Mouse (Mus musculus): ENCODE results near the gene Grap2. TPM values are rescaled to one million over a fixed set of nuclear protein-coding genes. Genes with fewer than 3 reads are reported as not detected.
"Not testable (repeated sequence)": the region's sequence is repeated elsewhere in the genome, so short reads cannot be mapped to it uniquely, and the experiment has no call there.

Grap2 gene
- polyA plus RNA-seq, 1 experiment from 2014 or later, result 4.9 TPM

DNA sequence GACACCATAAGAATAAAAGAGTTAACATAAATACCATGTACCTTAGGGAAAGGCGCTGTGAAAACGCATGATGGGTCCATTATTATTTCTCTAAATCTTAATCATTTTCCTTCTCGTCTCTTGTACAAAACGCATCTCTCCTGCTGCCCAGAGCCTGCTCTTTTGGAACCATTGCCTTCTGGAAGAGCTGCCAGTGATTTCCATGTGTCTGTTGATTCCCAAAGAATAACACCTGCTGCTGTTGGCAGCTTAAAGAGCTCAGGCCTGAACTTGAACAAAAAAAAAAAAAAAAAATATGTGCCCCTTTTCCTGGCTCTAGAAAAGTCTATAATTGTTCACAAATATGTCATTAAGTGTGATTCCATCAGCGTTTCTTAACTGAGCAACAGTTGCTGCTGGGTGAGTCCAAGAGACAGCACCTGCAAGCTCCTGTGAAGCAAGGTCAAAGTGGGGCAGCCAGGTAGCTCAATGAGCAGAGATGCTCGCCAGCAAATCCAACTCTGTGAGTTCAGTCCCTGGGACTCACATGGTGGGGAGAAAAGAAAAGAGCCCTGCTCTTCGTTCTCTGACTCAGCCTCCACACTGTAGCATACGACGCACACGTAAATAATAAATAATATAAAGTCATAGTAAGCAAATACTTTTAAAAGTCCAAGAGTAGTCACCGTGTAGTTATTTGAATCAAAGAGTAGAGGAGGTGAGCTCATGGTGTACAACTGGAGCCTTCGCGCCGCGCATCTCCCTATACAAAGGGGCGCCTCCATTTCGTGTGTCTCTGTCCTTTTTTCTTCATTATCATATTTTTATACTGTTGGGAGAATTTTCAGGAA is 2.0 kb downstream of the Grap2 start:
- ATAC-seq (ENCODE audit: low FRiP score) (no peak), DNase-seq (ENCODE audit: low spot score, missing footprints) (no peak)
- Histone ChIP-seq H3K4me3 (ENCODE audit: low read depth, low read length) (no peak overlapping the region), H3K4me1 (ENCODE audit: control insufficient read depth, insufficient read depth, low read length) (peaks cover 10% of the 10 kb centered on the region; the same call in 1 of the 2 replicates), H3K4me2 (no peak overlapping the region), H3K9ac (ENCODE audit: low read length) (no peak overlapping the region), H3K27me3 (ENCODE audit: control insufficient read depth, insufficient read depth, low read length) (no peaks in the 10 kb centered on the region), H3K27ac (ENCODE audit: low read depth, low read length) (no peak overlapping the region), H3K36me3 (ENCODE audit: control insufficient read depth, insufficient read depth, low read length) (no peaks in the 10 kb centered on the region), H3K9me3 (ENCODE audit: control insufficient read depth, low read length) (no peaks in the 10 kb centered on the region)
- 93% methylated on average over 17 of the region's 17 CpGs for WGBS

DNA sequence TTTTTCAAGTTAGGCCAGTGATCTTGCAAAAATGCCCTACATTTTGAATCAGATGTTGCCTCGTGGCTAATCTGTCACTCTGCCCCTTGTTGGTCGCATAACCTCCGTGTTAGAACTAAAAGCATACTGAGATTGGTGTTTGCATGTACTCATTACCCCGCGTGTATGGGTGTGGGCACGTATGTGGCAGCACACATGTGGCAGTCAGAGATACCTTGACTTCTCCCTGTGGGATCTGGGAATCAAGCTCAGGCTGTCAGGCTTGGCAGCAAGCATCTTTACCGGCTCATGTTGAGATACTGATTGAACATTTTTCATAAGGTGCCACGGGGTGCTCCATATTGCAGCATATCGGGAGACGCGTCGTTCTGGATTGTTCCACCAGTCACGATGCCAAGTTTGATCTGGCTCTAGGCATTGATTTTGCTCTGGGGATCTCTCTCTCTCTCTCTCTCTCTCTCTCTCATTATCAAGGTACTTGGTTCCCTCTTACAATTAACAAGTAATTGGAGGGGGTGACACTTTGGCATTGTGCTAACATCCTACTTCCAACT is 3.5 kb downstream of the Grap2 start:
- Histone ChIP-seq H3K4me2 (no peak overlapping the region), H3K27ac (ENCODE audit: low read depth, low read length) (no peak overlapping the region), H3K27me3 (ENCODE audit: control insufficient read depth, insufficient read depth, low read length) (no peaks in the 10 kb centered on the region), H3K9me3 (ENCODE audit: control insufficient read depth, low read length) (no peaks in the 10 kb centered on the region), H3K36me3 (ENCODE audit: control insufficient read depth, insufficient read depth, low read length) (no peaks in the 10 kb centered on the region), H3K9ac (ENCODE audit: low read length) (no peak overlapping the region), H3K4me3 (ENCODE audit: low read depth, low read length) (no peak overlapping the region), H3K4me1 (ENCODE audit: control insufficient read depth, insufficient read depth, low read length) (peaks cover 10% of the 10 kb centered on the region; the same call in 1 of the 2 replicates)
- ATAC-seq (ENCODE audit: low FRiP score) (no peak), DNase-seq (ENCODE audit: low spot score, missing footprints) (no peak)
- WGBS, result 93% methylated on average over 13 of the region's 13 CpGs

GRCm38 (mm10) chr15:80576415-80576994 is 4.1 kb downstream of the Grap2 start:
- Histone ChIP-seq H3K4me2 (no peak overlapping the region), H3K9me3 (ENCODE audit: control insufficient read depth, low read length) (no peaks in the 10 kb centered on the region), H3K27me3 (ENCODE audit: control insufficient read depth, insufficient read depth, low read length) (no peaks in the 10 kb centered on the region), H3K36me3 (ENCODE audit: control insufficient read depth, insufficient read depth, low read length) (no peaks in the 10 kb centered on the region), H3K27ac (ENCODE audit: low read depth, low read length) (no peak overlapping the region), H3K4me1 (ENCODE audit: control insufficient read depth, insufficient read depth, low read length) (peaks cover 10% of the 10 kb centered on the region; the same call in 1 of the 2 replicates), H3K9ac (ENCODE audit: low read length) (no peak overlapping the region), H3K4me3 (ENCODE audit: low read depth, low read length) (no peak overlapping the region)
- ATAC-seq (ENCODE audit: low FRiP score), result no peak
- 80% methylated on average over 11 of the region's 11 CpGs for WGBS
- no peak for DNase-seq (ENCODE audit: low spot score, missing footprints)

DNA sequence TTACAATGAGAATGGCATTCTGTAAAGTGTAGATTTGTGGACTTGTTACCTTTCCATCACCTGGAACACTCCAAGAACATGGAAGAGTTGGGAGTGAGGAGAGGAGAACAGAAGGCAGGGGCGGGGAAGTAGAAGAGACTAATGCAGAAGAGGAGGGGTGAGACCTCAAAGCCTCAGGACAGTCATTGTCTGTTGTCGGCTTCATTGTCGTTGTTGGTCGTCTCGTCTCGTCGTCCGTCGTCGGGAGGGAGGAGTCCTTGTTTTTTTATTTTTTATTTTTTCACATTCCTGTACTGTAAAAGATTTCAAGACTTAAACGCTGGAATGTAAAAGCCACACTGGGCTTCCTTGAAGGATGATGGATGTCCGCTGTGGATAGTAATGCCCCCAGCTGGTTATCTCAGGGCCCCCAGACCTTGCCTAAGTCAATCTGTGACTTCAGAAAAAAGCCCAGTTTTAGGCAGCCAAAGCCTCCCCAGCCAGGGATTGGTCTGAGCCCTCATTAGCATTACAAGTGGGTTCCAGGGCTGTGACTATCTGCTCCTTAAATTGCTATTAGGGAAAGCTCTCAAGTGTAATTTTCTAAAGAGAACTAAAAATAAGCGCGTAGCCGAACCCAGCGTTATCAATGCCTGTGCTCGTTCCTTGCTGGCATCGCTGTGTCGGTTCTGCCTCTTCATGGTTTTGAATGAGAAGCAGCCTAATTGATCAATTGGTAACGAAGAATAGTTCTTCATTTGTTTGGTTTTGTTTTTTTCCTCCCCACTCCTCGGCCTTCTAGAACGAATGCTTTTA is 5.0 kb downstream of the Grap2 start:
- no peaks in the 10 kb centered on the region for H3K27me3 ChIP-seq (ENCODE audit: control insufficient read depth, insufficient read depth, low read length)

DNA sequence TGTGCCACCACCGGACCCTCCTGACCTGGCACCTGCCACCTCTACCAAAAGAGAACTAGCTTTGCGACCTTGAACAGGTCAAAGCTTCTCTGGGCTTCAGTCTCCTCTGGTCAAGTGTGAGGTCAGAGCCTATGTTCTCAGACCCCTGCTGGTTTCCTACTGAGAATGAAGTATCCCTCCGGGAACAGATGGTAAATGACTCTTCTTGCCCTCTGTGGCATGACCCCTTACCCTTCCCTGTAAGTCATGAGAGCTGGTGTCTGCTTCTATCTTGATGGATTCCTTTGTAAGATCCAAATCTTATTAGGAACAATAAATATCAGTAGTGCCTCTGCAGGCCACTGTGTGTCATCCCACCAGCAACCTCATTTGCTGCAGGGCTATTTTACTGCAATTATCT is 6.7 kb downstream of the Grap2 start:
- H3K9me3 ChIP-seq (ENCODE audit: control insufficient read depth, low read length), result no peaks in the 10 kb centered on the region
- no peaks in the 10 kb centered on the region for H3K36me3 ChIP-seq (ENCODE audit: control insufficient read depth, insufficient read depth, low read length)
- no peaks in the 10 kb centered on the region for H3K27me3 ChIP-seq (ENCODE audit: control insufficient read depth, insufficient read depth, low read length)
- WGBS, result 61% methylated on average over 3 of the region's 3 CpGs
- H3K27ac ChIP-seq (ENCODE audit: low read depth, low read length), result no peak overlapping the region
- H3K4me2 ChIP-seq, result no peak overlapping the region
- DNase-seq (ENCODE audit: low spot score, missing footprints), result no peak
- H3K9ac ChIP-seq (ENCODE audit: low read length), result no peak overlapping the region
- peaks cover 10% of the 10 kb centered on the region; the same call in 1 of the 2 replicates for H3K4me1 ChIP-seq (ENCODE audit: control insufficient read depth, insufficient read depth, low read length)
- no peak for ATAC-seq (ENCODE audit: low FRiP score)
- H3K4me3 ChIP-seq (ENCODE audit: low read depth, low read length), result no peak overlapping the region

More for the DNA sequence above, 5.0 kb downstream of the Grap2 start:
- DNase-seq (ENCODE audit: low spot score, missing footprints) (peak; percentile 89), ATAC-seq (ENCODE audit: low FRiP score) (no peak)
- Histone ChIP-seq H3K4me3 (ENCODE audit: low read depth, low read length) (no peak overlapping the region), H3K27ac (ENCODE audit: low read depth, low read length) (no peak overlapping the region), H3K36me3 (ENCODE audit: control insufficient read depth, insufficient read depth, low read length) (no peaks in the 10 kb centered on the region), H3K9me3 (ENCODE audit: control insufficient read depth, low read length) (no peaks in the 10 kb centered on the region), H3K9ac (ENCODE audit: low read length) (no peak overlapping the region), H3K4me1 (ENCODE audit: control insufficient read depth, insufficient read depth, low read length) (peaks cover 10% of the 10 kb centered on the region; the same call in 1 of the 2 replicates), H3K4me2 (peak overlapping the region; percentile 30)
- 9% methylated on average over 22 of the region's 22 CpGs for WGBS

DNA sequence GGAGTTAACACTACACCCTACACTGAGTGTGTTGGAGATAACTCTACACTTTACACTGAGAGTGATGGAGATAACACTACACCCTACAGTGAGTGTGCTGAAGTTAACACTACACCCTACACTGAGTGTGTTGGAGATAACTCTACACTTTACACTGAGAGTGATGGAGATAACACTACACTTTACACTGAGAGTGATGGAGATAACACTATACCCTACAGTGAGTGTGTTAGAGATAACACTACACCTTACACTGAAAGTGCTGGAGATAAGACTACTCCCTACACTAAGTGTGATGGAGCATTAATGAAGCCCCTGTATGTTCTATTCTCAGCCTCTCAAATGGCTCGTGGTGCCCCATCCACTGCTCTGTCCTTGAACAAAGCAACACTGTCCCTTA is 8.2 kb downstream of the Grap2 start:
- not testable (repeated sequence) for DNase-seq (ENCODE audit: low spot score, missing footprints); H3K27ac ChIP-seq (ENCODE audit: low read depth, low read length); H3K27me3 ChIP-seq (ENCODE audit: control insufficient read depth, insufficient read depth, low read length); ATAC-seq (ENCODE audit: low FRiP score); H3K4me2 ChIP-seq; H3K4me3 ChIP-seq (ENCODE audit: low read depth, low read length); H3K9me3 ChIP-seq (ENCODE audit: control insufficient read depth, low read length); H3K9ac ChIP-seq (ENCODE audit: low read length); H3K36me3 ChIP-seq (ENCODE audit: control insufficient read depth, insufficient read depth, low read length); H3K4me1 ChIP-seq (ENCODE audit: control insufficient read depth, insufficient read depth, low read length)
- 79% methylated on average over 1 of the region's 1 CpGs for WGBS

DNA sequence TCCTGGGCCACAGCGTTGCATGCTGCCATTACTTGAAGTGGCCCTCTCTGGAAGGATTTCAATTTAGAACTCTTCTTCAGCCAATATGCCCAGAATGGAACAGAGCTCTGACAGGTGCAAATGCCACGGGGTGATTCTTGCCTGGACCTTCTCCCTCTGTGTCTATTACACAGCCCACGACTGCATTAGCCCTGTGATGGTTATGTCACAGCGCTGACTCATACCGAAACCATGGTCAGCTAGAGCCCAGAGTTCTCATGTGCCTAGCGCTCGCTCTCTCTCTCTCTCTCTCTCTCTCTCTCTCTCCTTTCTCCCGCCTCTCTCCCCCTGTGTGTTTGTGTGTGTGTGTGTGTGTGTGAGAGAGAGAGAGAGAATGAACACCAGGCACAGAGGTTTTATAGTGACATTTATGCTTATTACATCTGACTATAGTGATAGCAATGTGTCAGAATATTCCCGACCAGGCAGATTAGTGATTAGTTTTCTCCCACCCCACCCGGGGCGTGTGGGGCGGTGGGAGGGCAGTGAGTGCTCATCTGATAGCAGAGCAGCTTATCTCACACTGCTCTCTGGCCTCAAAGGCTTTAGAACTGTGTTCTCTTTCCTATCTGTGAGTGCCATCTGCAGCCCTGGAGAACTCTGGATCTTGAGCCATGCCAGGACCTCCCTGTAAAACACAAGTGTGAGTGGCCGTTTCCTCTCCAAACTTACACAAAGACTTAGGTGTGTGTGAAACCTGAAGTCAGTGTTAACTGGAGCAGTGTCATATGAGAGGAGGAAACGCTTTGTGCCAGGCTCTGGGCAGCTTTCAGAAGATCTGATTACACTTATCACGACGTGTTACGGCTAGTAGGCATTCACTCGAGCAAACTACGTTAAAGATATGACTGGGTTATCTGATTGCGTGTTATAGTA is 10.4 kb downstream of the Grap2 start:
- H3K4me2 ChIP-seq, result no peak overlapping the region
- no peak overlapping the region for H3K9ac ChIP-seq (ENCODE audit: low read length)
- no peak for DNase-seq (ENCODE audit: low spot score, missing footprints)
- ATAC-seq (ENCODE audit: low FRiP score), result no peak
- H3K9me3 ChIP-seq (ENCODE audit: control insufficient read depth, low read length), result no peaks in the 10 kb centered on the region
- no peaks in the 10 kb centered on the region for H3K27me3 ChIP-seq (ENCODE audit: control insufficient read depth, insufficient read depth, low read length)
- 81% methylated on average over 20 of the region's 20 CpGs for WGBS
- H3K4me1 ChIP-seq (ENCODE audit: control insufficient read depth, insufficient read depth, low read length), result peaks cover 8% of the 10 kb centered on the region
- H3K36me3 ChIP-seq (ENCODE audit: control insufficient read depth, insufficient read depth, low read length), result no peaks in the 10 kb centered on the region
- H3K4me3 ChIP-seq (ENCODE audit: low read depth, low read length), result no peak overlapping the region
- no peak overlapping the region for H3K27ac ChIP-seq (ENCODE audit: low read depth, low read length)

DNA sequence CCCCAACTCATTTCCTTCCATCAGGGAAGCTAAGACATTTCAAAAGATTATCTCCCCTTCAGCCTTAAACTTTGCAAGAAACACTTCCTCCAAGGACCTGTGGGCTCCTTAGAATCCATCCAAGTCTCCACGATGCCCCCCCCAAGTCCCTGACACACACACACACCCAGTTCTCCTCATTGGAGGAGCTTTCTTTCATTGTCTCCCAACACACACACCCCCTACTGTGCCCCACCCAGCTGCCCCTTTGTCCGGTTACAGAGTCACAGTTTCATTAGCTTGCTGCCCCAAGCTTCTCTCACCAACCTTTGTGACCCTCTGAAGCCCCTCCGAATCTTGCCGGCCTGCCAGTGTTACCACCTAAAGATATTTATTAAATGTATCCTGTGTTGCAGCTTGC is 13.9 kb downstream of the Grap2 start:
- H3K4me2 ChIP-seq, result no peak overlapping the region
- H3K36me3 ChIP-seq (ENCODE audit: control insufficient read depth, insufficient read depth, low read length), result no peaks in the 10 kb centered on the region
- no peak overlapping the region for H3K9ac ChIP-seq (ENCODE audit: low read length)
- H3K27me3 ChIP-seq (ENCODE audit: control insufficient read depth, insufficient read depth, low read length), result no peaks in the 10 kb centered on the region
- H3K9me3 ChIP-seq (ENCODE audit: control insufficient read depth, low read length), result no peaks in the 10 kb centered on the region
- DNase-seq (ENCODE audit: low spot score, missing footprints), result no peak
- no peak for ATAC-seq (ENCODE audit: low FRiP score)
- peaks cover 7% of the 10 kb centered on the region for H3K4me1 ChIP-seq (ENCODE audit: control insufficient read depth, insufficient read depth, low read length)
- 25% methylated on average over 4 of the region's 4 CpGs for WGBS
- no peak overlapping the region for H3K4me3 ChIP-seq (ENCODE audit: low read depth, low read length)
- H3K27ac ChIP-seq (ENCODE audit: low read depth, low read length), result no peak overlapping the region
